Mouse (Mus musculus): ENCODE measurements around the gene Egfl8. TPM values are rescaled to one million over a fixed set of nuclear protein-coding genes. Genes with fewer than 3 reads are reported as not detected.

The Egfl8 gene
- total RNA-seq, 2 experiments from 2014 or later, result 10.8 to 14.2 TPM

DNA sequence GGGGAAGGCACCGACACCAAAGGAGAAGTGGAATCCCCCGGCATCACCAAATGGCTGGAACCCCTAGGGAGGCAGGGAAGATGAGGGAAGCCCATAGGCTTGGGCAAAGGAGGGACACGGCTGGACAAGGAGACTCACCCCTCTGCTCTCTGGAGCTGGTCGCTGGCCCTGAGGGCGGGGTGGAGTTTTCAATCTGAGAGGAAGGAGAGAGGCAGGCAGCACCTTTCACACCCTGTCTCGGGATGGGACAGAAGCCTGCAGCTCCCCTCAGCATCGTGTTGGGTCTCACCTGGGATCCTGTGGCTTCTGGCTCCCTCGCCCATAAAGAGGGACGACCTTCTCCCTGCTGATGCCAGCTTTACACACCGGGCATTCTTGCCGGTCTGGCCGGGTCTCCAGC lies 14.0 kb downstream of the Egfl8 start:
- no peak for DNase-seq (ENCODE audit: low spot score in 2 of 2)

GRCm38 (mm10) chr17:34599891-34600290 lies 15.9 kb downstream of the Egfl8 start:
- DNase-seq (ENCODE audit: low spot score in 2 of 2), result no peak

DNA sequence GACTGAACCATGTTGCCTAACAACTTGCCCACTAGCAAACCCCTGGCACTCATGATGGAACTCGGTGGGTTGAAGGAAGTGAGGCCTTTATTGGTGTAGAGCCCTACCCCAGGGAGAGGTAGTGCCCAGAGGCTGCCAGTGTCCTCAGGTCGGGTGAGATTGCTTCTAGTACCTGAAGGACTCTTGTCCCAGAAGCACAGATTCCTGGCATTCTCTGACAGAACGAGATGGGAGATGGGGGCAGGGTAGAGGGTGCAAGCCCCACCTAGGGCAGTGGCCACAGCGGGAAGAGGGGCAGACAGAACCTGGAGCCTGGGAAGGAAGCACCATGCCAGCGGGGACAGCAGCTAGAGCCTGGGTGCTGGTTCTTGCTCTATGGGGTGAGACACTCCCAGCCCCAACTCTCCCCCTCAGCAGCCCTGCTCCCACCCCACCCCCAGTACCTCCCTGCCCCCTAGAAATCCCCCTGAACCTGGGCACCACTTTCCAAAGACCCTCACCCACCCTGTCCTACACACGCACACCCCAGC lies 18.1 kb downstream of the Egfl8 start, which contains the start of gene Ager:
TSS of gene Ager (plus strand) at position 297 of the 530 bp plus-strand sequence.
- no peak for DNase-seq (ENCODE audit: low spot score in 2 of 2)

DNA sequence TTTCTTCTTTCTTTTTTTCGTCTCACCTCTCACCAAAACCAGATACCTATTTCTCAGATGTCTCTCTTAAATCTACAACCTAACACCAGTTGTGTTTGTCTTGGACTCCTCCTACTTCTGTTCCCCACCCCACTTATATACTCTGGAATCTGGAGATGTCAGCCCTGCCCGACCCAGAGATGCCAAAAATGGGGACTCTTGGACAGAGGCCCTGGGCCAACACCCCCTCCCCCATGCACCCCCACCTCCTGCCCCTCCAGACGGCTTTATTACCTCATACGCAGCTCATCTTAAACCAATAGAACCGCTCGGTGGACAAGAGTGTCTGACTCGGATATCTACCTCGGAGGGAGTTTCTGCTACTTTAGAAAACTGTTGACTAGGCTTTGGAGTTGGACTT lies 19.7 kb downstream of the Egfl8 start:
- DNase-seq (ENCODE audit: low spot score in 2 of 2), result no peak

GRCm38 (mm10) chr17:34593752-34594525 lies 21.8 kb downstream of the Egfl8 start:
- no peak for DNase-seq (ENCODE audit: low spot score in 2 of 2)

DNA sequence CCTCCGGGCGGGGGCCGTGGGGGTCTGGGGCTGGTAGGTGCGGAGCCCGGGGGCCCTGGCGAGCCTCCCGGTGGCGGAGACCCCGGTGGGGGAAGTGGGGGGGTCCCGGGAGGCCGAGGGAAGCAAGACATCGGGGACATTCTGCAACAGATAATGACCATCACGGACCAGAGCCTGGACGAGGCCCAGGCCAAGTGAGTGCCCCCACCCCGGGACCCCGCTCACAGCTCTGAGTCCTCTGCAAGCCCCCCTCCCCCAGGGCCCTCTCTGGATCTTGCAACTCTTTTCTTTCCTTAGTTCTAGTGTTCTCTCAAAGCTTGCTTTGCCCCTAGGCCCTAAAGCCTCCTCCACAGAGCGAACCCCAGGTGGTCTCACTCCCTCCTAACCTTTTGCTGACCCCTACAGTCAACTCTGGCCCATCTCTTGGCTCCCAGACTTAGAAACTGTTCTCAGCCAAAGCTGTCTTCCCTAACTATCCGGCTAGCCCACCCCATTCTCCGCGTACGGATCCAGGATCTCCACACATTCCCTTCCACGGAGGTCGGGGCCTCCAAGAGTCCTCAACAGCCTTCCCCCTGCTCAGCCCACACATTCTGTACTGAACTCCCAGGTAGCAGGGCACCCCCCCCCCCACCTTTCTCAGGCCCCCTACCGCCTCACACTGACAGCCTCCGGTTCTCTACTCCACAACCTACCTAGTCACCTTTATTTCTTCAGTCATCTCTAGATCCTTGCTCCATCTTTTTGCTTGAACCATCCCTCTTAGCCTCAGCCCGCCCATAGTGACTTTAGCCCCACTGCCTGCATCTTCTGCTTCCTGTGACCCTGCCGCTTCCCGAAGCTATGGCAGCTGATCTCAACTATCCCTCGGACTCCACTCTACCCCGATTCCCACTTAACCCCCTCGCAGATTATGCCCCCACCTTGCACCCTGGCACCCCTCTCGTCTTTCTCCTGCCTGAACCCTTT lies 22.9 kb downstream of the Egfl8 start:
- DNase-seq (ENCODE audit: low spot score in 2 of 2), result peak in 1 of 2 experiments; percentile 41

GRCm38 (mm10) chr17:34591994-34592375 lies 23.8 kb downstream of the Egfl8 start:
- peak; percentile 75 to 84 for DNase-seq (ENCODE audit: low spot score in 2 of 2)

GRCm38 (mm10) chr17:34591029-34591993 lies 24.5 kb downstream of the Egfl8 start, which contains the start of gene Pbx2:
TSS of gene Pbx2 (plus strand) at chr17:34591266.
- no peak for DNase-seq (ENCODE audit: low spot score in 2 of 2)

- DNase-seq (ENCODE audit: low spot score in 2 of 2), result no peak
Measured at GRCm38 (mm10) chr17:34590154-34590987, 25.4 kb downstream of the Egfl8 start.

- no peak for DNase-seq (ENCODE audit: low spot score in 2 of 2)
Measured at GRCm38 (mm10) chr17:34589681-34590101, 26.1 kb downstream of the Egfl8 start, which contains the start of gene Gpsm3. TSS of gene Gpsm3 (plus strand) at chr17:34589806.

DNA sequence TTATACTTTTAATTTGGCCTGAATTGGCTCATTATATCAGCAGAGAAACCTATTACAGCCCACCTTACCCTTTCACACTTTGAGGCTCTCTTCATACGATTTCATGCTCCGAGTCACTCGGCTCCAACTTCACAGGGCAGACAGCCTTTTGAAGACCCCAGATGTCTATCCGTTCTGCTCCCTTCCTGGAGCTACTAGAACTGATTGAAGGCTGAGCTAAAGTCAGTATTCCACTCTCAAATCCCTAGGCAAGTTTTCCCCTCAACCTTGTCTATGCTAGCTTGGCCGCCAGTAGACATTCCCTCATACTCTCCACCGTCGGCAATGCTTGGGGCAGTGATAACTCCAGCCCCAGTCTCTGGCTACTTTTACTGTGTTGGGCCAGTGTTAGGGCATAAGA lies 26.6 kb downstream of the Egfl8 start:
- no peak for DNase-seq (ENCODE audit: low spot score in 2 of 2)

- DNase-seq (ENCODE audit: low spot score in 2 of 2), result no peak
Measured at GRCm38 (mm10) chr17:34588767-34589166, 27.0 kb downstream of the Egfl8 start.

DNA sequence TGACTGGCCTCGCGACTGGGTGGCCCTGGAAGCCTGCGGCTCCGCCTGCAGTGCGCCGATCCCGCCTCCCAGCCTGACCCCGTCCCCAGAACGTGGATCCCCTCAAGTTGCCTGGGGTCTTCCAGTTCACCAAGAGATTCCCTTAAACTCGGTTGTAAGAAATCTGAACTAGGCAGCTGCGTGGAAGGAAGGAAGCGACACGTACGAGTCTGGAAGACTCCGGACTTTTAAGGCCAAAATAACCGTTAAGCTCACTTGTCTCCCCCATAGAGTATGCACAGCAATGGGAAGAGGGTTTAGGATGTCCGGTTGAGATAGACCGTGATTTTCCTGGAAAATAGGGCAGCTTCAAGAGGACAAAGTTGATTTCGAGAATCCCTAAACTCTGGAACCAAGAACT lies 28.0 kb downstream of the Egfl8 start:
- no peak for DNase-seq (ENCODE audit: low spot score in 2 of 2)

DNA sequence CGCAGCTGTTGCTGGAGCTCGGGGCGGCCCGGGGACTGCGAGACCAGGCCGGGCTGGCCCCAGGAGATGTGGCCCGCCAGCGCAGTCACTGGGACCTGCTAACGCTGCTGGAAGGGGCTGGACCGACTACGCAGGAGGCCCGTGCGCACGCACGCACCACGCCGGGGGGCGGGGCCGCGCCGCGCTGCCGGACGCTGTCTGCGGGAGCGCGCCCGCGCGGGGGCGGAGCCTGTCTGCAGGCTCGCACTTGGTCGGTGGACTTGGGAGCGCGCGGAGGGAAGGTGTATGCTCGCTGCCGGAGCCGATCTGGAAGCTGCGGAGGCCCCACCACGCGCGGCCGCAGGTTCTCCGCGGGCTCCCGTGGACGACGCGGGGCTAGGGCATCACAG lies 28.4 kb downstream of the Egfl8 start:
- peak; percentile 93 to 97 for DNase-seq (ENCODE audit: low spot score in 2 of 2)

- peak; percentile 57 to 83 for DNase-seq (ENCODE audit: low spot score in 2 of 2)
Measured at GRCm38 (mm10) chr17:34586796-34587422, 28.9 kb downstream of the Egfl8 start.

DNA sequence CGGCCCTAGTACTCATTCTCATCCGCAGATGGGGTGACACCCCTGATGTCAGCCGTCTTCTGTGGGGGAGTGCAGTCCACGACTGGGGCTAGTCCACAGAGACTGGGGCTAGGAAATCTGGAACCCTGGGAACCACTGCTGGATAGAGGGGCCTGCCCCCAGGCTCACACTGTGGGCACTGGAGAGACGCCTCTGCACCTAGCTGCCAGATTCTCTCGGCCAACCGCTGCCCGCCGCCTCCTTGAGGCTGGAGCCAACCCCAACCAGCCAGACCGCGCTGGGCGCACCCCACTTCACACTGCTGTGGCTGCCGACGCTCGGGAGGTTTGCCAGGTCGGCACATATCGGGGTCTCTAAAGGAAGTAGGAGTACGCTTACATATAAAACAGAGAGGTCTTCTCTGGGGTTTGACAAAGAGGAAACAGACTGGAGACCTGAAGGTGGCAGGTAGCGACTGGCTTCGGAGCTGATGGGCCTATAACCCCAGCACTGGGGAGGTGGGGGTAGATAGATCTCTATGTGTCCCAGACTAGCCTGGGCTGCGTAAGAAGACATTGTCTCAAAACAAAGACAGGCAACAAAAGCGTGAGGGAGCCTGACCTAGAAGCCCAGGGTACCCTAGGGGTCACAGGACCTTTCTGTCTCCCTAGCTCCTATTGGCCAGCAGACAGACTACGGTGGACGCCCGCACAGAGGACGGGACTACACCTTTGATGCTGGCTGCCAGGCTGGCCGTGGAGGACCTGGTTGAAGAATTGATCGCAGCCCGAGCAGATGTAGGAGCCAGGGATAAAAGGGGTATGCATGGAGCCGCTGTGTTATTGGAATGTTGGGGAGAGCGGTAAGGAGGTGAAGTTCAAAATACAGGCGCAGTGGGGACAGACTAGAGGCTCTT lies 29.6 kb downstream of the Egfl8 start:
- DNase-seq (ENCODE audit: low spot score in 2 of 2), result no peak

- no peak for DNase-seq (ENCODE audit: low spot score in 2 of 2)
Measured at GRCm38 (mm10) chr17:34585121-34585520, 30.6 kb downstream of the Egfl8 start.

- DNase-seq (ENCODE audit: low spot score in 2 of 2), result no peak
Measured at GRCm38 (mm10) chr17:34583819-34584218, 32.0 kb downstream of the Egfl8 start.
